Mouse (Mus musculus) CD4-positive, CD25-positive, alpha-beta regulatory T cell, adult 4 months (primary cell): Measurements from ENCODE around the gene Sh3bgrl. TPM values are rescaled to one million over a fixed set of nuclear protein-coding genes. Genes with fewer than 3 reads are reported as not detected.
"Not testable (repeated sequence)": the region's sequence is repeated elsewhere in the genome, so short reads cannot be mapped to it uniquely, and the experiment has no call there.

Experiments used
- ATAC-seq: one replicate; pipeline ENCODE4 v1.8.0; 2017
- polyA plus RNA-seq, 2 experiments: library from polyadenylated mRNA; unstranded; fragments of 100-300 nt; shearing (Covaris generic); gene quantifications; one replicate each; pipeline ENCODE4 v1.2.1; 2017

The Sh3bgrl gene
- 100 to 1,000 TPM; 192 to 196 TPM for polyA plus RNA-seq

DNA sequence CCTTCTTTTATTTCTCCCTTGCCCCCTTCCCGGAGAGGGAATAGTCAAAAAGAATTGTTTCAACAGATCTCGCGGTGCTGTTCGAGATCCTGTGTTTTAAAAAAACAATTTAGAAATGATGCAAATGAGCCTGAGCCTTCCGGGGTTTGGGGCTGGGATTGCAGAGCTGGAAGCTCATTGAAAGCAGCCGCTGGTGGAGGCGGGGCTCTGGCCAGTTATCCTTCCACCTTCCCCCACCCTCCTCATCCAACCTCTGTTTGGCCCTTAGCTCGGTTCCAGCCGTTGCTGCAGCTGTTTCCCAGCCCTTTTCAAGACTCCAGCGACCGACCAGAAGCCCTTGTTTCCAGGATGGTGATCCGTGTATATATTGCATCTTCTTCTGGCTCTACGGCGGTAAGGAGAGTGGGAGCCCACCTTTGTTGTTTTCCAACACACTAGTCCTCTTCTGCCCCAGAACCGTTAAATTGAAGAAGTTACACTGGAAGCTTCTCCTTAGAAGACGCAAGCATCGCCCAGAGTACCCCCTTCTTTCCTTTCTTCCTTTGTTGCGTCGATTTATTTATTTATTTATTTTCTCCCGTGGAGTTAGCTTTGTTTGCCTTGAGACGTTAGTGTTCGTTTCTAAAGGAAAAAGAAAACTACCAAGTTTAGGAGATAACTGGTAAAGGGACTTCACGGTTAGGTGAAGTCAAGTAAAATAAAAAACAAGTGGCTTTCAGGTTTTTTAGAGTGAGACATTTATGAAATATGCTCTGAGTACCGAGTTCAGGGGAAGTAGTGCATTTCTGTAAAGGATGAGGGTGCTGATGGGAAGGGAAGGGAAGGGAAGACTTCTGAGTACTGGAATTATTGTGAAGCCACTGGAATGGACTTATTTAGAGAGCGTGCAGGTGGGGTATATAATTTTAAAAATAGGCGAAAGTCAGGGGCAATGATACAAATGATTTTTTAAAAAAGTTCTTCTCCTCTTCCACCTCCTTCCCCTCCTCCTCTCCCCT lies at the start of gene Sh3bgrl:
Gene Sh3bgrl (plus strand): TSS at position 121 of the 998 bp plus-strand sequence.
- peak; percentile 87 for ATAC-seq

DNA sequence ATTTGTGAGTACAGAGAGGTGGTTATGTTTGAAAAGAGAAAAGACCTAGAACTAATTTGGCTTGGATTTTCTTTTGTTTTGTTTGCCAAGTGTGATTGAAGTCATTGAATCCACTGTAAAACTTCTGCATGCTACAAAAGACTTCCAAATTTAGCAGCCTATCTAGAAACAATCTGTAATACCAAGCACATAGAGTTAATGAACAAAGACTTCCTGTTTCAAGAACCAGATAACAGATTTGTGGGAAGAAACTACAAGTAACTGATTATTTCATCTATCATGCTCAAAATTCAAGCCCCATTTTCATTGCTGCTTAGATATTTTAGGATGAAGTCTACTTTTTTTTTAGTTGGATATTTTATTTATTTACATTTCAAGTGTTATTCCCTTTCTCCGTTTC lies 47.4 kb upstream of the Sh3bgrl start:
- no peak for ATAC-seq

DNA sequence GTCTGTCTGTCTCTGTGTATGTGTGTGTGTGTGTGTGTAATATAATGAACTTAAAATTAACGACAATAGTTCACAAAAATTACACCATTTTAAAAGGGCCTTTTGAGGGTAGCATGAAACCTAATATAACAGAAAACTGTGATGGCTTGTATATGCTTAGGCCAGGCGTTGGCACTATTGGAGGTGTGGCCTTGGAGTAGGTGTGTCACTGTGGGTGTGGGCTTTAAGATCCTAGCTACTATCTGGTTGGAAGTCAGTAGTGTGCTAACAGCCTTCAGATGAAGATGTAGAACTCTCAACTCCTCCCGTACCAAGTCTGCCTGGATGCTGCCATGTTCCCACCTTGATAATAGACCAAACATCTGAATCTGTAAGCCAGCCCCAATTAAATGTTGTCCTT lies 23.4 kb upstream of the Sh3bgrl start:
- ATAC-seq, result no peak

DNA sequence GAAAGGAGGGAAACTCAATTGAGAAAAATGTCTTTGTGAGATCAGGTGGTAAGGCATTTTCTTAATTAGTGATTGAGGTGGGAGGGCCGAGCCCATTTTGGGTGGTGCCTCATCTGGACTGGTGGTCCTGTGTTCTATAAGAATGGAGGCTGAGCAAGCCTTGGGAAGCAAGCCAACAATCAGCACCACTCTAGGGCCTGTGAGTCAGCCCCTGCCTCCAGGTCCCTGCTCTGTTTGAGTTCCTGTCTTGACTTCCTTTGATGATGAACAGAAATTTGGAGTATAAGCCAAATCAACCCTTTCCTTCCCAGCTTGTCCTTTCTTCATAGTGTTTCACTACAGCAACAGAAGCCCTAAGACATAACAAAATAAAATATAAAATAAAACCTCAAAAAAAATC lies 19.4 kb upstream of the Sh3bgrl start:
- no peak for ATAC-seq

DNA sequence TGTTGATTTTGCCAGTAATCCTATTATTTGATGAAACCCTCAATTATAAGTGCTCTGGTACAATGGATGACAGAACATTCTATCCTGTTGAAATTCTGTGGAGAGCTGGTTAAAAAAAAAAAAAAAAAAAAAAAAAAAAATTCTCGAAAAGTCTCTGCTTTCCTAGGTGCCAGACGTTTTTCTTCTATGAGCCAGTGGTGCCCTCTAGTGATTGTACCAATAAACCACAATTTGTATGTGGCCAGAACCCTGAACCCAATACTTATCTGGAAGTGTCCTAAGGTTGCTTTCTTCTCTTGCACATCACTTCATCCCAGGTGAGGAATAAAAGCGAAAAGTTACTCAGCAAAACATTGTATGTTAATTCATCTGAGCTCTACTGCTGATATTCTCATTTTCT lies 18.8 kb upstream of the Sh3bgrl start:
- peak; percentile 81 for ATAC-seq

DNA sequence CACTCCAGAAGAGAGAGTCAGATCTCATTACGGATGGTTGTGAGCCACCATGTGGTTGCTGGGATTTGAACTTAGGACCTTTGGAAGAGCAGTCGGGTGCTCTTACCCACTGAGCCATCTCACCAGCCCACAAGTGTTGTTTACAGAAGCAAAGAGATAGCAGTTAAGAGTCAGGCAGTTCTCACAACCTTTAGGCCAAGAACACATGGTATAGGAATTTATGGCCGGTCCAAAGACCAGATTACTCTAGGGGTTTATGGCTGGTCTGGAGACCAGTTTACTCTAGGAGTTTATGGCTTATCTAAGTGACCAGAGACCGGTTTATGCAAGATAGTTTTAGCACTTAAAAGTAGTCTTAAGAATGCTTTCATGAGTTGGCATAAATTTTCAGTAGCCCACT lies 15.8 kb upstream of the Sh3bgrl start:
- ATAC-seq, result not testable (repeated sequence)

DNA sequence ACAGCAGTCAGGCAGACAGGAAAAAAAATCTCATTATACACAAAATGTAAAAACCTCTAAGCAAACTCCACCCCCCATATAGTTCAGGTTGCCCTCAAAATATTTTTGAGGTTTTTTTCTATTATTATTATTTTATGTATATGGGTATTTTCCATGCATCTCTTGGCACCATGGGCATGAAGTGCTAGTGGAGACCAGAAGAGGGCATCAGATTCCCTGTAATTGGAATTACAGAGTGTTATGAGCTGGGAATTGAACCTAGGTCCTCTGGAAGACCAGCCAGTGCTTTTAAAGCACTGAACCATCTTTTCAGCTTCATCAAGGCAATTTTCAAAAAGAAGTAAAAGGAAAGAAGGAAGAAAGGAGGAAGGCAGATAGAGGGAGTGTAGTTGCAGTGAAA lies 8.1 kb upstream of the Sh3bgrl start:
- ATAC-seq, result no peak

DNA sequence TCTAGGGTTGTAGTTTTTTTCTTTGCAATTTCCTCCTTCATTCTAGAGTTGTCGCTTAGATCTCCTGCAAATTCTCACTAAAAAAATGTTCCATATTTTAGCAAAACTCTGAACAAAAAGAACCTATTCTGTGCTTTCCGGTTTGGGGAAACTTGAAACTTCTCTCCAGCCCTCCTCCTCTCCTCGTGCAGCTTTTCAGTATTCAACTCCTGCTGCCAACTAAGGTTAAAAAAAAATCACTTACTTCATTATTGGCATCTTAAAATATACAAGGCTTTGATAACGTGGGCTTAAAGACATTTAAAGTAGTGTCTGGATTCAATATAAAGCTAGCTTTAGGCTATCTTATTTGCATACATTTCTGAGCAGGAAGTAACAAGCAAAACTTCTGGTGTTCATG lies 365 bp upstream of the Sh3bgrl start:
- peak; percentile 34 for ATAC-seq

DNA sequence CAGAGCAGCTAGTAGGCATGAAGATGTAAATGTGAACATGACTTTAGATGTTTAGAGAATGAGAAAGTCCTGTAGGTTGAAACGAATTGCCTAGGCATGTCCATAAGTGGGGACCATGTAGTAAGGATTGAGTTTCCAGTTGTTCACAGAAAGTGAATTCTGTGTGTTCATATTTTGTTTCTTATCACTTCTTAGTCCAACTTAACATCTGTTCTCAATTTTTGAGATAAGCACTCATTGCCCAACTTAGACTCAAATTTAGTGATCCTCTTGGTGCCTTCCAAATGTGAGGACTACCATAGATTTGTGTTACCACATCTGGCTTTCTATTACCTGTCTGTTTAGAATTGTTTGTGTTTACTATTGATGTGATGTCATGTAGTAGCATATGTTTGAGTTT lies 3.3 kb downstream of the Sh3bgrl start:
- no peak for ATAC-seq

DNA sequence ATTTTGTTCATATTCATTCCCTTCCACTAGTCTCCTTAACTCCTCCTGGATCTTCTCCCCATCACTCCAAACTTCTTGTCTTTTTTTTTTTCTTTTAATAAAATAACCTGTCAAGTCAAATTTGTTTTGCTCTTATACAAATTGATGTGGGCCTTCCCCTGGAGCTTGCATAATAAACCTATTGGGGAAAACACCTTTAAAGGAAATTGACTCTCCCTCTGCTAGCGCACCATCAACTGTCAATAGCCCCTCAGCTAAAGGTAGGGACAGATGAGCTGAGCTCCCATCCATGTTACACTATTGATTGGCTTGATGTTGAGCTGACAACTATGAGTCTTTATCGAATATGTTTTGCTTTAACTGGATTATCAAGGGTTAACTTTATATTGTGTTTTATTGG lies 5.3 kb downstream of the Sh3bgrl start:
- peak; percentile 84 for ATAC-seq

GRCm38 (mm10) chrX:109108117-109108805 lies 13.1 kb downstream of the Sh3bgrl start:
- ATAC-seq, result no peak

DNA sequence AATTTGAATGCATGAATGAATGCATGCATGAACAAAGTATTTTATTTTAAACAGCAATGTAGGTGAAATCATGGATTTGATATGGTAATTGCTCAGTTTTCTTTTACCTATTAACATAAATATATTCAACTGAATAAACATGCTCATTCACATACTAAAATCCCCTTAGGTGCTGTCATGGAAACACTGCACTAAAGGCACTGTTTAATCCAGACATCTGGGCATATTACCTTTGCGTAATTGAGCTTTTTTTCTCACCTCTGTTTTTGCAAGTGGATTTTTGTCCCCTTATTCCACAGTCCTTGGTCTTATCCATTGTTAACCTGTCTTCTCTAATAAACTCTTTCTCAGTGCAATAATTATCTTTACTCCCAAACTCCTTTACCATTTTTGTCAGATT lies 17.7 kb downstream of the Sh3bgrl start:
- no peak for ATAC-seq

- peak; percentile 87 for ATAC-seq
Measured at GRCm38 (mm10) chrX:109113401-109114280, 18.5 kb downstream of the Sh3bgrl start.

DNA sequence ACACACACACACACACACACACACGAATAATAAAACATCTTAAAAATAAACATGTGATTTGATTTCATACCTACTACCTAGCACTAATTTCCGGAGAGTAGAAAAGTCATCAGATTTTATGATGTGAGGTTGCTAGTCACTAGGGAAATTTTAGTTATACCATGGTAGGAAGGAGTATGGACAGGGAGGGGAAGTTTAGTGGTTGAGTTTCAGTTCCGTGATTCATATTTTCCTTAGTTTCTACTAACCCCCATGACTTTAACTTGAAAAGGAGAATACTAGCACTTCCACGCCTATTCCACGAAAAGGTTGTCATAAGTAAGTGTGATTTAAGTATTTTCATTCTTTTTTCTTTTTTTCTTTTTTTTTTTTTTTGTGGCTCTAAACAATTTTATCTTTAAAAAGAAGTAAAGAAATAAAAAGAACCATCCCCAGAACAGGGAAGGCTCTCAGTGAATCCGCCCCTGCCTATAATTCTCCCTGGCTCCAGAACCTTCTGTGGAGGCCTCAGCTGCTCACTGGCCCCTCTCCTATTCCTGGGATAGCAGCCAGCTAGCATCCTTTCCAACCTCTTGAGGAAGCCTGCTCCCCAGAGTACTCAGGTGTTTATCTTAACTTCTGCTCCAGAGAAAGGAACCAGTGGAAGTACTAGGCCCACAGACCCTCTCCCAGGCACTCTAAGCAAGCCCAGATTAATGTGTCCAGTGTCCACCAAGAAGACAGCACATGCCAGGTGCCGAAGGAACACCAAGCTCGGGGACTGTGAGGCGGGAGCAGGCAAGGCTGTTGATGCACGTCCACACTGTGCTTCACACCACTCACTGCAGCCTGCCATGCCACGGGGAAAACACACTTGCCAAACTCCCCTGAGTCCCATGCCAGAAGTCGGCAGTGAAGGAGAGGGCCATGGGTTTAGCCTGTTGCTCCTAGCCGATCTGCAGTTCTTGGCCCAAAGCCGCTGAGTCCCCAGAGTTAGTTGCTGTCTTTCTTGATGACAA lies 25.0 kb downstream of the Sh3bgrl start:
- peak; percentile 53 for ATAC-seq

- ATAC-seq, result no peak
Measured at GRCm38 (mm10) chrX:109121161-109121560, 26.0 kb downstream of the Sh3bgrl start.

- ATAC-seq, result no peak
Measured at GRCm38 (mm10) chrX:109122670-109123069, 27.5 kb downstream of the Sh3bgrl start.

- no peak for ATAC-seq
Measured at GRCm38 (mm10) chrX:109123762-109124161, 28.6 kb downstream of the Sh3bgrl start.

DNA sequence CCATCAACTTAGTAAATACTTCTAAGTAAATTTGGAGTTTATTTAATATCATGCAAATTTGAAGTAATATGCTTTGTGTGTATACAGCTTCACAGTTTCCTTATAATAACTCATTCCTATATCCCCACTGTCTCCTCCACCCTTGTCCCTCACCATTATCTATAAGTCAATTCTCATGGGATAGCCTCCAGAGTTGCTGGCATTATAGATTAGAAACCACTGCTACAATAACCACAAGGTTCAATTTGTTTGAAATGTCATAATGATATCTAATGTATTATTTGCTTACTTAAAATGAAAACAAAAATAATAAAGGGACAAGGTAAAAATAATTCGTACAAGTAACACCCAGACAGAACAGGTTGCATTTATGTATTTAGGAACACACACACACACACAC lies 31.7 kb downstream of the Sh3bgrl start:
- no peak for ATAC-seq

DNA sequence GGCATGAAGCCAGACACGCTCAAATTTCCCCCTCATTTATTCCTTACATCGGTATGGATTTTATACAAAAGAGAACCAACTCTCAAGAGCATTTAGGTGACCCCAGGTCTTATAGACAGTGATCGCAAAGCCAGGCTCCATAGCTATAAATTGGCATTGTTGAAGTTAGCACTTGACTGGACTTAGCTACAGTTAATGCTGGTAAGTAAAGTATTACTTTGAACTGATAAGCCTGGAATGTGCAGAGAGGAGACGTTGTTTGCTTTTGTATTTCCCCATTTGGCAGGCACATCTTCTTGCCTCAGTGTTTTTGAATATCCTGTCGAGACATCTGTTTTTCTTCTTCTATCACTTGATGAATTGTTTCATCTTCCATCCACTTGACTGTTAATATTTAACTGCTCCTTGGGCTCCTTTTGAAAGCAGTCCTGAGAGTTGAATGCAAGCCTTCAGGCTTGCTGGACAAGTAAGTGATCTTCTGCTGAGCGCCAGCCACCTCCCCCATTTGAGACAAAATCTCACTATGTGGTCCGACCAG lies 32.5 kb downstream of the Sh3bgrl start:
- no peak for ATAC-seq

DNA sequence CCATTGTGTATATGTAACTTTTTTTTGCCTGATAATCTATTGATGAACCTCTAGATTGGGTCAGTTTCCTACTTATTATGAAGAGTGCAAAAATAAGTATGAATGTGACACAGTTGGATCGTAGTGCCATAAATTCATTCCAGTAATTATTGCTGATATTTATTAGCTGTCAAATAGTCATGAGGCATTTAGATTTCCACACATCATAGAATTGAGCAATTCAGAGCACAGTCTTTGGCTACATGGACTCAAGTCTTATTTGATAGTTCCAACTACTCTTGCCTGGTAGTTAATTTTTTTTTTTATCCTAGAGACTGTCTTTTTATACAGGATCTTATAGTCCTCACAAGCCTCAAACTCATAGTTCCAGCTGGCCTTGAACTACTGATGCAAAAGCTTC lies 34.9 kb downstream of the Sh3bgrl start:
- ATAC-seq, result no peak

DNA sequence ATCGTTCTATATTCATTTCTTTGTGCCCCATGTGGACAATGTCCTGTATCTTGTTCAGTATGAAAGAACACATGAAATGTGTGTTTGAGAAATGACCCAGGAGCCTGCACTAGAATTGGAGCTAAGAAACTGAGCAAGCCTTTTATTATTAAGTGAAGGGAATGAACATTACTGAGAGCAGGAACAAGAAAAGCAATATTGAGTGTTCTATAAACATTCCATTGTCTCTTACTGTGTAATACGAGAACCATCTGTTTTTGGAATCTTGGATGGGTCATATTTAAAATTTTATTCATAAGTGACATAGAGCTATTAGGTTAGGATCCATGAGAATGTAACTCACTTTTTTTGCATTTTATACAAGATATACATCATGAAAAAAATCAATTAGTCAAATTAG lies 36.7 kb downstream of the Sh3bgrl start:
- ATAC-seq, result no peak
